Mouse (Mus musculus): ENCODE measurements around the gene Krtap4-2.
"Not testable (repeated sequence)": the region's sequence is repeated elsewhere in the genome, so short reads cannot be mapped to it uniquely, and the experiment has no call there.

- not testable (repeated sequence) for TF ChIP-seq POLR2A, CTCF (IDR thresholded peaks at IDR 0.05; ENCODE audit: insufficient read depth, low read depth, low read length)
These were observed 31.7 kb downstream of the Krtap4-2 start, which contains the start of gene Gm11938 for GRCm38 (mm10) chr11:99603208-99603607.
